Mouse (Mus musculus) ES-E14 (cell line): ENCODE results near the gene Gm28048.

Experiments used
- CHD2 ChIP-seq: IDR thresholded peaks from 2 replicates; pipeline ENCODE4 v1.6.1; 2014; ENCODE audit warnings: mild to moderate bottlenecking, low read depth, low read length, inconsistent platforms
- HCFC1 ChIP-seq: IDR thresholded peaks from 2 replicates; pipeline ENCODE4 v1.6.1; 2012; ENCODE audit warnings: low read length, inconsistent platforms, borderline replicate concordance; ENCODE audit not compliant: insufficient read depth
- MAFK ChIP-seq: IDR thresholded peaks from 2 replicates; pipeline ENCODE4 v1.6.1; 2014; ENCODE audit warnings: mild to moderate bottlenecking, low read depth, low read length, inconsistent platforms; ENCODE audit not compliant: insufficient read depth
- ZC3H11A ChIP-seq: IDR thresholded peaks from 2 replicates; pipeline ENCODE4 v1.6.1; 2012; ENCODE audit warnings: low read depth, mild to moderate bottlenecking, inconsistent platforms, low read length, borderline replicate concordance

GRCm38 (mm10) chr11:22815143-22815542 lies 166.7 kb downstream of the Gm28048 start:
- no peak for TF ChIP-seq CHD2
- no peak for TF ChIP-seq HCFC1
- no peak for TF ChIP-seq ZC3H11A
- TF ChIP-seq MAFK = no peak
